Mouse (Mus musculus) liver, embryonic 14.5 days (tissue): ENCODE results near the gene Sall4. TPM values are rescaled to one million over a fixed set of nuclear protein-coding genes. Genes with fewer than 3 reads are reported as not detected.

ENCODE experiments used
- ATAC-seq: fragments of 200-750 bp; cut with Nextera tagmentation; 2 replicates; pipeline ENCODE4 v1.8.0; 2017; ENCODE audit warnings: moderate number of reproducible peaks, mild to moderate bottlenecking, moderate library complexity; ENCODE audit not compliant: insufficient read depth
- DNase-seq, 3 experiments: peaks; one replicate each; pipeline ENCODE4 v3.0.0-alpha.2; 2012 to 2013; ENCODE audit warnings: low read depth in 3 of 3, low spot score in 3 of 3
- H3K27ac ChIP-seq: fragments of 300-500 bp; sonication (generic); 2 replicates; pipeline ENCODE4 v1.5.1; 2014; ENCODE audit warnings: moderate library complexity, mild to moderate bottlenecking, control low read depth, inconsistent platforms
- H3K27me3 ChIP-seq: fragments of 300-500 bp; sonication (generic); 2 replicates; pipeline ENCODE4 v1.6.1; 2014; ENCODE audit warnings: mild to moderate bottlenecking, low read length, moderate library complexity; ENCODE audit not compliant: control insufficient read depth, insufficient read depth
- H3K36me3 ChIP-seq: fragments of 300-500 bp; sonication (generic); replicated peaks from 2 replicates; pipeline ENCODE4 v1.6.1; 2014; ENCODE audit warnings: low read depth; ENCODE audit not compliant: control insufficient read depth, insufficient read depth
- H3K4me1 ChIP-seq, 2 experiments: fragments of 200-500 bp in 1 of 2; fragments of 300-500 bp in 1 of 2; sonication (generic) in 1 of 2; replicated peaks; 2 replicates each; pipeline ENCODE4 v1.6.1; 2012 to 2014; ENCODE audit warnings: antibody characterized with exemption in 1 of 2, inconsistent platforms in 1 of 2, low read length in 1 of 2; ENCODE audit not compliant: control insufficient read depth in 2 of 2, insufficient read depth in 2 of 2
- H3K4me2 ChIP-seq: fragments of 300-500 bp; sonication (generic); 2 replicates; pipeline ENCODE4 v1.6.1; 2014; ENCODE audit warnings: low read depth, mild to moderate bottlenecking, control low read depth, moderate library complexity
- H3K4me3 ChIP-seq, 2 experiments: fragments of 200-500 bp in 1 of 2; fragments of 300-500 bp in 1 of 2; sonication (generic) in 1 of 2; 2 replicates each; pipeline ENCODE4 v1.5.1; 2012 to 2014; ENCODE audit warnings: low read depth in 2 of 2, low read length in 2 of 2, mild to moderate bottlenecking in 2 of 2, control low read depth in 1 of 2, inconsistent platforms in 1 of 2, moderate library complexity in 1 of 2; ENCODE audit not compliant: insufficient read depth in 1 of 2
- H3K9ac ChIP-seq: fragments of 300-500 bp; sonication (generic); replicated peaks from 2 replicates; pipeline ENCODE4 v1.6.1; 2014; ENCODE audit warnings: mild to moderate bottlenecking, control low read depth, moderate library complexity
- H3K9me3 ChIP-seq: fragments of 300-500 bp; sonication (generic); 2 replicates; pipeline ENCODE4 v1.6.1; 2016; ENCODE audit warnings: low read length, mixed read lengths; ENCODE audit not compliant: control insufficient read depth
- CTCF ChIP-seq: IDR thresholded peaks from 2 replicates; pipeline ENCODE4 v1.5.1; 2016; ENCODE audit warnings: antibody characterized with exemption, low read depth, control low read depth
- EP300 ChIP-seq: IDR thresholded peaks from 2 replicates; pipeline ENCODE4 v1.6.1; 2016; ENCODE audit warnings: antibody characterized with exemption, low read depth
- WGBS: fragments of 180-500 bp; shearing (Covaris S2); extraction: QIAGEN DNeasy Blood & Tissue Kit; methylation state at CpG from one replicate; pipeline ENCODE4 v1.1.7; 2014; ENCODE audit not compliant: insufficient replicate concordance; 5-methylcytosine and 5-hydroxymethylcytosine counted together
- polyA plus RNA-seq, 2 experiments: library from polyadenylated mRNA; depleted of rRNA in 1 of 2; stranded (reverse) in 1 of 2; unstranded in 1 of 2; fragments of >200 nt; fragmentation: Nextera tagmentation in 1 of 2; extraction: Ambion mirVana in 1 of 2; gene quantifications; 2 replicates each; pipeline versions ENCODE4 v1.2.1 to v1.2.3; 2012 to 2014

Sall4 gene
- polyA plus RNA-seq, 2 experiments, result 1.9 to 3.9 TPM

DNA sequence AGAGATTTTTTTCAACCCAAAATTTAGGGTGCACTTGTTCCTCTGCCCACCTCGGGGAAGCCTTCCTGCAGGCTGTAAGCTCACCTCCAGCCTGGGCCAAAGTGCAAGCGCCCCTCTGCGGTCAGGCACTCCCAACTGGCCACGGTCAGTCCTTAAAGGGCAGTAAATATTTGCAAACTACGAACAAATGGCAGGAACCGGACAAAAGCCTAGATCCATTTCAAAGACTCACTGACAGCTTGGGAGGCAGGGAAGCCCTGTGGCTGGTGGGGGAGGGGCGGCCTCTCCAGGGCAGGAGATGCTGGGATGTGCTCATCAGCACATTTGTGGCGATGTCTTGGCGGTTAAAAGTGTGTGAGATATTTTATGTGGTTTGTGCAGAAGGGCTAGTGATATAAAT, 12.3 kb upstream of the Sall4 start:
- no peak overlapping the region for H3K9ac ChIP-seq
- H3K27ac ChIP-seq, result no peak overlapping the region
- no peaks in the 10 kb centered on the region for H3K27me3 ChIP-seq
- H3K4me1 ChIP-seq, result peaks cover 0 to 6% of the 10 kb centered on the region in 2 experiments; a peak in 1 of 4 replicates
- ATAC-seq, result peak; percentile 29; the same call in 1 of the 2 replicates
- H3K9me3 ChIP-seq, result no peaks in the 10 kb centered on the region
- no peaks in the 10 kb centered on the region for H3K36me3 ChIP-seq
- DNase-seq, result no peak
- H3K4me3 ChIP-seq, result no peak overlapping the region
- WGBS, result 31% methylated on average over 9 of the region's 9 CpGs
- H3K4me2 ChIP-seq, result no peak overlapping the region
- no peak for TF ChIP-seq EP300
- TF ChIP-seq CTCF, result no peak

GRCm38 (mm10) chr2:168777481-168777880, 9.7 kb upstream of the Sall4 start:
- H3K4me1 ChIP-seq, result peaks cover 0 to 6% of the 10 kb centered on the region in 2 experiments; a peak in 1 of 4 replicates
- no peak for TF ChIP-seq EP300
- H3K27ac ChIP-seq, result no peak overlapping the region
- no peak overlapping the region for H3K9ac ChIP-seq
- no peak overlapping the region for H3K4me3 ChIP-seq
- no peak for ATAC-seq
- no peak overlapping the region for H3K4me2 ChIP-seq
- no peaks in the 10 kb centered on the region for H3K36me3 ChIP-seq
- DNase-seq, result no peak
- no peaks in the 10 kb centered on the region for H3K9me3 ChIP-seq
- no peaks in the 10 kb centered on the region for H3K27me3 ChIP-seq

DNA sequence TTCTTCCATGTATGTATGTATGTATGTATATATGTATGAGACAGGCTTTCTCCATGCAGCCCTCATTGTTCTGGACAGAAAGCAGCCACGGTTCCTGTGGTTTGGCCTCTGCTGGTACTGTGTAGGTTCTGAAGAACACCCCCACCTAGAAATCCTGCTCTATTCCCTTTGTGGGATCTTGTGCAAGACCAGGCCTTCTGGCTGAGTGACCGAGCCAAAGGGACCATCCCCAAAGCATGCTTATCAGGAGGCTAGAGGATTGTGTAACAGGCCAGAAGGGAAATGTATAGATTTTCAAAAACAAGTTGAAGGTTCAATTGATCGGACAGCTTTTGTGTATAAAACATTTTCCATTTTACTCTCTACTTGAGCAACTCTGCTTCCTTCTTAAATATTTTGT, 8.5 kb upstream of the Sall4 start:
- peaks cover 0 to 6% of the 10 kb centered on the region in 2 experiments; a peak in 1 of 4 replicates for H3K4me1 ChIP-seq
- H3K4me2 ChIP-seq, result no peak overlapping the region
- H3K36me3 ChIP-seq, result no peaks in the 10 kb centered on the region
- peak in 2 of 3 experiments; percentile 24 to 27 for DNase-seq
- no peak overlapping the region for H3K4me3 ChIP-seq
- WGBS, result 47% methylated on average over 3 of the region's 3 CpGs
- no peaks in the 10 kb centered on the region for H3K27me3 ChIP-seq
- H3K9ac ChIP-seq, result no peak overlapping the region
- H3K9me3 ChIP-seq, result no peaks in the 10 kb centered on the region
- ATAC-seq, result peak; percentile 64; the same call in 1 of the 2 replicates
- TF ChIP-seq EP300, result no peak
- TF ChIP-seq CTCF, result no peak
- H3K27ac ChIP-seq, result peak overlapping the region; percentile 33; the same call in 1 of the 2 replicates

- Histone ChIP-seq H3K4me3 (no peak overlapping the region), H3K9ac (no peak overlapping the region), H3K4me1 (no peaks in the 10 kb centered on the region), H3K36me3 (no peaks in the 10 kb centered on the region), H3K27ac (no peak overlapping the region), H3K4me2 (no peak overlapping the region), H3K27me3 (peaks cover 44% of the 10 kb centered on the region), H3K9me3 (no peaks in the 10 kb centered on the region)
- no peak for ATAC-seq
- no peak for TF ChIP-seq EP300
- TF ChIP-seq CTCF, result no peak
- DNase-seq, result no peak
- WGBS, result 52% methylated on average over 8 of the region's 8 CpGs
Measured at GRCm38 (mm10) chr2:168769259-168769658, 1.5 kb upstream of the Sall4 start.

GRCm38 (mm10) chr2:168766538-168767361, 993 bp downstream of the Sall4 start:
- Histone ChIP-seq H3K9ac (no peak overlapping the region), H3K4me3 (peak overlapping the region; percentile 50 to 53), H3K9me3 (no peaks in the 10 kb centered on the region), H3K27ac (no peak overlapping the region), H3K36me3 (no peaks in the 10 kb centered on the region), H3K4me1 (no peaks in the 10 kb centered on the region), H3K27me3 (peaks cover 63% of the 10 kb centered on the region), H3K4me2 (peak overlapping the region; percentile 22)
- WGBS, result under 1% methylated on average over 52 of the region's 52 CpGs
- no peak for TF ChIP-seq EP300
- no peak for TF ChIP-seq CTCF
- ATAC-seq (peak; percentile 46), DNase-seq (peak in 2 of 3 experiments; percentile 23 to 34)
